Comparison of ENCODE assay signal across 21 mouse cellular contexts in genomic region chr2:84967318-84967991, GRCm38 (mm10). TPM values are rescaled to one million over a fixed set of nuclear protein-coding genes. Genes with fewer than 3 reads are reported as not detected.
DNase-seq lines count a peak whose midpoint lies in the region; ATAC-seq and TF ChIP-seq lines count a peak whose summit lies in the region.
"Had no signal": no experiment of that assay in that cellular context is flagged by ENCODE, and none has a peak within 500 bp of the region (broad histone marks: within the 10 kb centered on the region; RNA-seq: fewer than 3 reads in every experiment).

No protein-coding gene starts in this region.

- H3K79me2 ChIP-seq in MEL (ENCODE audit: control insufficient read depth, insufficient read depth, low read length, poor library complexity), result no peaks in the 10 kb centered on the region

- 23% methylated on average over 5 of the region's 5 CpGs for WGBS in spleen, adult 2 months

- H3K4me3 ChIP-seq in spleen, adult 2 months (ENCODE audit: extremely low read depth, insufficient read depth, insufficient read length), result no peak overlapping the region
- H3K4me3 ChIP-seq in MEL (ENCODE audit: control insufficient read depth in 1 of 2, insufficient read depth in 1 of 2, low read depth in 2 of 2, low read length in 2 of 2), result no peak overlapping the region
- H3K4me3 ChIP-seq: heart, embryonic 13.5 days; liver, embryonic 13.5 days; midbrain, embryonic 10.5 days; neural tube, embryonic 13.5 days had no signal

- H3K9ac ChIP-seq in MEL (ENCODE audit: control insufficient read depth, low read depth, low read length, poor library complexity, severe bottlenecking), result no peak overlapping the region
- H3K9ac ChIP-seq: heart, embryonic 13.5 days; liver, embryonic 13.5 days; neural tube, embryonic 13.5 days had no signal

- no peak; the same call in 1 of the 2 replicates for TF ChIP-seq RAD21 in MEL (IDR thresholded peaks at IDR 0.05; ENCODE audit: low read depth, low read length)

- H3K9me3 ChIP-seq in MEL (replicated peaks; ENCODE audit: insufficient read depth, low read length), result no peaks in the 10 kb centered on the region
- H3K9me3 ChIP-seq: heart, embryonic 13.5 days; liver, embryonic 13.5 days; midbrain, embryonic 10.5 days; neural tube, embryonic 13.5 days had no signal

- no peak for TF ChIP-seq POLR2A in spleen, adult 2 months (IDR thresholded peaks at IDR 0.05; ENCODE audit: low read depth, low read length)
- TF ChIP-seq POLR2A in MEL (IDR thresholded peaks at IDR 0.05; ENCODE audit: control insufficient read depth in 1 of 2, insufficient read depth in 1 of 2, low read depth in 1 of 2, low read length in 2 of 2, poor library complexity in 1 of 2), result no peak

- TF ChIP-seq EP300 in MEL (IDR thresholded peaks at IDR 0.05; ENCODE audit: low read depth in 1 of 2, low read length in 2 of 2), result peak; percentile 50 to 51; a peak in 2 of 4 replicates

- H3K27me3 ChIP-seq in spleen, adult 2 months (ENCODE audit: control insufficient read depth, insufficient read depth, low read length), result no peaks in the 10 kb centered on the region
- no peaks in the 10 kb centered on the region for H3K27me3 ChIP-seq in MEL (ENCODE audit: control insufficient read depth in 1 of 2, insufficient read depth in 2 of 2, low read length in 2 of 2)
- H3K27me3 ChIP-seq in splenic B cell, adult 2 months (ENCODE audit: control insufficient read depth, insufficient read depth, low read length, poor library complexity, severe bottlenecking), result no peaks in the 10 kb centered on the region
- H3K27me3 ChIP-seq: heart, embryonic 13.5 days; liver, embryonic 13.5 days; neural tube, embryonic 13.5 days had no signal

- ATAC-seq in hematopoietic stem cell, adult 5-6 weeks (replicated peaks in 1 of 2; ENCODE audit: insufficient read depth in 1 of 2, low FRiP score in 2 of 2, low TSS enrichment in 1 of 2, low read depth in 1 of 2, poor library complexity in 2 of 2, severe bottlenecking in 2 of 2), result peak; percentile 89 to 91
- ATAC-seq: forebrain, embryonic 14.5 days had no signal

- no peak for DNase-seq in spleen, adult 2 months (ENCODE audit: low read depth in 1 of 2, low spot score in 2 of 2)
- DNase-seq in spleen, postnatal 4 days (ENCODE audit: low spot score in 2 of 2), result no peak
- DNase-seq in MEL (ENCODE audit: low read depth, low spot score), result peak; percentile 88
- peak; percentile 77 for DNase-seq in splenic B cell, adult 2 months (ENCODE audit: low read depth, low spot score)
- DNase-seq in thymus, postnatal 0 days (ENCODE audit: low spot score), result no peak
- no peak for DNase-seq in embryo, embryonic 11 days
- DNase-seq in right cerebral cortex, adult 18-20 months, result no peak
- DNase-seq: adrenal gland, postnatal 25 days; cerebellum, postnatal 10 days; heart, postnatal 36 days; kidney, adult 9 months; kidney, postnatal 4 days; layer of hippocampus, postnatal 36 days; liver, embryonic 13.5 days had no signal

- peaks cover 21% of the 10 kb centered on the region for H3K4me1 ChIP-seq in spleen, adult 2 months (ENCODE audit: control insufficient read depth, insufficient read depth, insufficient read length)
- H3K4me1 ChIP-seq in MEL (ENCODE audit: control insufficient read depth in 1 of 2, insufficient read depth in 2 of 2, low read length in 2 of 2), result peaks cover 3 to 6% of the 10 kb centered on the region in 2 experiments; a peak in 3 of 4 replicates
- H3K4me1 ChIP-seq: heart, embryonic 13.5 days had no signal

- peak overlapping the region; percentile 49; the same call in 1 of the 2 replicates for H3K27ac ChIP-seq in spleen, adult 2 months (ENCODE audit: insufficient read depth, low read length)
- H3K27ac ChIP-seq in MEL (ENCODE audit: control insufficient read depth, low read depth, low read length), result peak overlapping the region; percentile 34
- H3K27ac ChIP-seq: heart, embryonic 13.5 days; liver, embryonic 13.5 days; midbrain, embryonic 10.5 days; neural tube, embryonic 13.5 days had no signal

- TF ChIP-seq CTCF in spleen, adult 2 months (IDR thresholded peaks at IDR 0.05; ENCODE audit: extremely low read depth, insufficient read depth, insufficient read length, insufficient replicate concordance), result no peak
- no peak for TF ChIP-seq CTCF in MEL (IDR thresholded peaks at IDR 0.05 in 2 of 3, conservative IDR thresholded peaks at IDR 0.05 in 1 of 3; ENCODE audit: control insufficient read depth in 1 of 3, insufficient read depth in 1 of 3, low read depth in 2 of 3, low read length in 3 of 3, poor library complexity in 1 of 3, severe bottlenecking in 1 of 3)

- no peaks in the 10 kb centered on the region for H3K36me3 ChIP-seq in spleen, adult 2 months (ENCODE audit: control insufficient read depth, insufficient read depth, low read length)
- H3K36me3 ChIP-seq in MEL (ENCODE audit: control insufficient read depth in 1 of 2, insufficient read depth in 2 of 2, low read length in 2 of 2), result peaks cover 0 to 5% of the 10 kb centered on the region in 2 experiments; a peak in 2 of 4 replicates
- H3K36me3 ChIP-seq in splenic B cell, adult 2 months (ENCODE audit: control insufficient read depth, insufficient read depth, low read length, poor library complexity, severe bottlenecking), result no peaks in the 10 kb centered on the region
- H3K36me3 ChIP-seq: heart, embryonic 13.5 days; liver, embryonic 13.5 days; midbrain, embryonic 10.5 days; neural tube, embryonic 13.5 days had no signal

TF ChIP-seq in MEL, 35 proteins besides CTCF, POLR2A, EP300 and RAD21 (continues in another document):
- peak; percentile 89 for TF ChIP-seq MYC (IDR thresholded peaks at IDR 0.05; ENCODE audit: low read depth, low read length)
- no peak for TF ChIP-seq ZC3H11A (IDR thresholded peaks at IDR 0.05; ENCODE audit: low read depth, low read length)
- TF ChIP-seq E2F4 (IDR thresholded peaks at IDR 0.05; ENCODE audit: borderline replicate concordance, low read depth, low read length), result no peak
- peak; percentile 38; the same call in 1 of the 2 replicates for TF ChIP-seq TCF12 (IDR thresholded peaks at IDR 0.05; ENCODE audit: low read depth, low read length)
- peak; percentile 49; the same call in 1 of the 2 replicates for TF ChIP-seq RCOR1 (IDR thresholded peaks at IDR 0.05; ENCODE audit: low read depth, low read length)
- peak; percentile 85 for TF ChIP-seq MAX (IDR thresholded peaks at IDR 0.05; ENCODE audit: low read length)
- no peak for TF ChIP-seq KAT2A (conservative IDR thresholded peaks at IDR 0.05; ENCODE audit: low read depth, low read length)
- no peak for TF ChIP-seq JUND (IDR thresholded peaks at IDR 0.05; ENCODE audit: low read depth, low read length)
- no peak for TF ChIP-seq GATA1 (IDR thresholded peaks at IDR 0.05; ENCODE audit: low read depth, low read length)
- TF ChIP-seq ETS1 (IDR thresholded peaks at IDR 0.05; ENCODE audit: low read depth, low read length), result peak; percentile 70
- TF ChIP-seq USF2 (IDR thresholded peaks at IDR 0.05; ENCODE audit: borderline replicate concordance in 1 of 2, insufficient read depth in 1 of 2, low read depth in 1 of 2, low read length in 2 of 2), result no peak
- TF ChIP-seq BHLHE40 (IDR thresholded peaks at IDR 0.05; ENCODE audit: borderline replicate concordance, low read depth, low read length), result no peak
- peak; percentile 11; the same call in 1 of the 2 replicates for TF ChIP-seq MAZ (IDR thresholded peaks at IDR 0.05; ENCODE audit: low read depth, low read length)
- TF ChIP-seq ZNF384 (IDR thresholded peaks at IDR 0.05; ENCODE audit: low read depth, low read length), result no peak
- no peak for TF ChIP-seq MEF2A (IDR thresholded peaks at IDR 0.05; ENCODE audit: extremely low read depth, insufficient replicate concordance, low read depth, low read length, poor library complexity, severe bottlenecking)
- TF ChIP-seq POLR2AphosphoS2 (IDR thresholded peaks at IDR 0.05; ENCODE audit: low read length), result no peak
- TF ChIP-seq CHD1 (IDR thresholded peaks at IDR 0.05; ENCODE audit: low read depth, low read length), result no peak
- peak; percentile 50; the same call in 1 of the 2 replicates for TF ChIP-seq MYB (IDR thresholded peaks at IDR 0.05; ENCODE audit: low read depth, low read length)
- no peak for TF ChIP-seq GABPA (IDR thresholded peaks at IDR 0.05; ENCODE audit: low read depth, low read length)
- no peak for TF ChIP-seq NRF1 (IDR thresholded peaks at IDR 0.05; ENCODE audit: insufficient read depth, low read depth, low read length, poor library complexity, severe bottlenecking)
- TF ChIP-seq ZMIZ1 (IDR thresholded peaks at IDR 0.05; ENCODE audit: low read depth, low read length), result no peak
- no peak for TF ChIP-seq ELF1 (IDR thresholded peaks at IDR 0.05; ENCODE audit: low read depth, low read length)
- peak; percentile 58 for TF ChIP-seq SIN3A (IDR thresholded peaks at IDR 0.05; ENCODE audit: low read length)
- peak; percentile 48; the same call in 1 of the 2 replicates for TF ChIP-seq HCFC1 (IDR thresholded peaks at IDR 0.05; ENCODE audit: low read depth, low read length)
- peak; percentile 78 for TF ChIP-seq MXI1 (IDR thresholded peaks at IDR 0.05; ENCODE audit: low read depth, low read length)
- TF ChIP-seq POLR2AphosphoS5 (IDR thresholded peaks at IDR 0.05; ENCODE audit: borderline replicate concordance, low read depth, low read length), result no peak

RNA-seq across cellular contexts. Expression of gene Prg2, which starts 12.8 kb away (rescaled TPM):
- 14.5 and 42.2 TPM in 2 replicates for polyA plus RNA-seq in spleen, adult 2 months (2012; rRNA removed)
- total RNA-seq in MEL (2012; rRNA removed), result 0.42 TPM in 1 of 2 replicates, not detected in the other
- under 1 TPM in 1 of 2 experiments, not detected in 1; 0.17 TPM for polyA plus RNA-seq in MEL (2012; ENCODE audit: insufficient read depth in 1 of 2, insufficient read length in 2 of 2, low read depth in 1 of 2, low replicate concordance in 2 of 2, missing spikeins in 1 of 2)
- total RNA-seq in hematopoietic stem cell, adult 5-6 weeks (2017), result 86.3 and 239 TPM in 2 replicates
- polyA plus RNA-seq in thymus, postnatal 0 days (2015; fragmentation: Nextera tagmentation; extraction: Ambion mirVana), result 3.0 and 4.2 TPM in 2 replicates
- total RNA-seq: adrenal gland, postnatal 25 days; gastrocnemius, postnatal 4 days; heart, postnatal 36 days; layer of hippocampus, postnatal 36 days; left cerebral cortex, postnatal 25 days had no signal
- polyA plus RNA-seq: forebrain, embryonic 14.5 days; midbrain, embryonic 10.5 days had no signal

RNA-seq across cellular contexts. Expression of gene Prg3, which starts 20.6 kb away (rescaled TPM):
- polyA plus RNA-seq in spleen, adult 2 months (2012; rRNA removed), result 3.7 and 5.0 TPM in 2 replicates
- total RNA-seq in MEL (2012; rRNA removed), result not detected in 2 replicates
- polyA plus RNA-seq in MEL (2012; ENCODE audit: insufficient read depth in 1 of 2, insufficient read length in 2 of 2, low read depth in 1 of 2, low replicate concordance in 2 of 2, missing spikeins in 1 of 2), result not detected
- total RNA-seq in hematopoietic stem cell, adult 5-6 weeks (2017), result 3.0 and 8.4 TPM in 2 replicates
- polyA plus RNA-seq in thymus, postnatal 0 days (2015; fragmentation: Nextera tagmentation; extraction: Ambion mirVana), result 0.78 and 1.4 TPM in 2 replicates
- total RNA-seq: adrenal gland, postnatal 25 days; gastrocnemius, postnatal 4 days; heart, postnatal 36 days; layer of hippocampus, postnatal 36 days; left cerebral cortex, postnatal 25 days had no signal
- polyA plus RNA-seq: forebrain, embryonic 14.5 days; midbrain, embryonic 10.5 days; neural tube, embryonic 13.5 days had no signal

RNA-seq across cellular contexts. Expression of gene Slc43a3, which starts 31.1 kb away (rescaled TPM):
- polyA plus RNA-seq in spleen, adult 2 months (2012; rRNA removed), result 45.3 and 51.1 TPM in 2 replicates
- total RNA-seq in MEL (2012; rRNA removed), result 82.5 and 91.5 TPM in 2 replicates
- polyA plus RNA-seq in MEL (2012; ENCODE audit: insufficient read depth in 1 of 2, insufficient read length in 2 of 2, low read depth in 1 of 2, low replicate concordance in 2 of 2, missing spikeins in 1 of 2), result 10 to 100 TPM in 1 of 2 experiments, not detected in 1; 90.6 TPM
- total RNA-seq in hematopoietic stem cell, adult 5-6 weeks (2017), result 58.4 and 73.4 TPM in 2 replicates
- 29.1 and 30.0 TPM in 2 replicates for polyA plus RNA-seq in thymus, postnatal 0 days (2015; fragmentation: Nextera tagmentation; extraction: Ambion mirVana)

Comparison
In these comparisons a context has a peak if more than half of its experiments do, and no peak if none do; other contexts are left out.
1. DNase-seq: peak in MEL (single experiment) and splenic B cell, adult 2 months (single experiment); none in spleen, adult 2 months (0 of 2), spleen, postnatal 4 days (0 of 2), thymus, postnatal 0 days (single experiment), embryo, embryonic 11 days (single experiment) and right cerebral cortex, adult 18-20 months (single experiment).